Mouse (Mus musculus): Measurements from ENCODE around the gene Aoah. TPM values are rescaled to one million over a fixed set of nuclear protein-coding genes. Genes with fewer than 3 reads are reported as not detected.

The Aoah gene
- polyA plus RNA-seq, 1 experiment from 2014 or later: 1.3 TPM

GRCm38 (mm10) chr13:20940389-20940788 is 146.5 kb downstream of the Aoah start:
- no peaks in the 10 kb centered on the region for H3K27me3 ChIP-seq (replicated peaks; ENCODE audit: control insufficient read depth, insufficient read depth, low read length)
- WGBS: 56% methylated on average over 6 of the region's 6 CpGs

GRCm38 (mm10) chr13:20941707-20942106 is 147.8 kb downstream of the Aoah start:
- Histone ChIP-seq H3K36me3 (ENCODE audit: control insufficient read depth, insufficient read depth, low read length) (no peaks in the 10 kb centered on the region), H3K27me3 (replicated peaks; ENCODE audit: control insufficient read depth, insufficient read depth, low read length) (no peaks in the 10 kb centered on the region), H3K4me2 (ENCODE audit: low read depth, low read length) (no peak overlapping the region), H3K4me3 (ENCODE audit: low read length) (no peak overlapping the region), H3K9ac (ENCODE audit: low read depth, low read length) (no peak overlapping the region), H3K9me3 (ENCODE audit: control insufficient read depth, low read length) (no peaks in the 10 kb centered on the region), H3K27ac (ENCODE audit: low read length) (no peak overlapping the region), H3K4me1 (ENCODE audit: control insufficient read depth, insufficient read depth, low read length) (no peaks in the 10 kb centered on the region)
- ATAC-seq: no peak
- WGBS: 83% methylated on average over 4 of the region's 4 CpGs

More at GRCm38 (mm10) chr13:20940389-20940788, 146.5 kb downstream of the Aoah start:
- Histone ChIP-seq H3K4me2 (ENCODE audit: low read depth, low read length) (no peak overlapping the region), H3K9ac (ENCODE audit: low read depth, low read length) (no peak overlapping the region), H3K4me3 (ENCODE audit: low read length) (no peak overlapping the region), H3K4me1 (ENCODE audit: control insufficient read depth, insufficient read depth, low read length) (no peaks in the 10 kb centered on the region), H3K9me3 (ENCODE audit: control insufficient read depth, low read length) (no peaks in the 10 kb centered on the region), H3K36me3 (ENCODE audit: control insufficient read depth, insufficient read depth, low read length) (no peaks in the 10 kb centered on the region), H3K27ac (ENCODE audit: low read length) (no peak overlapping the region)
- ATAC-seq: no peak

- Histone ChIP-seq H3K4me3 (ENCODE audit: low read length) (no peak overlapping the region), H3K4me2 (ENCODE audit: low read depth, low read length) (no peak overlapping the region), H3K9me3 (ENCODE audit: control insufficient read depth, low read length) (no peaks in the 10 kb centered on the region), H3K9ac (ENCODE audit: low read depth, low read length) (no peak overlapping the region), H3K36me3 (ENCODE audit: control insufficient read depth, insufficient read depth, low read length) (no peaks in the 10 kb centered on the region), H3K4me1 (ENCODE audit: control insufficient read depth, insufficient read depth, low read length) (no peaks in the 10 kb centered on the region), H3K27me3 (replicated peaks; ENCODE audit: control insufficient read depth, insufficient read depth, low read length) (no peaks in the 10 kb centered on the region), H3K27ac (ENCODE audit: low read length) (no peak overlapping the region)
- WGBS: 83% methylated on average over 3 of the region's 3 CpGs
- ATAC-seq: no peak
Observed at GRCm38 (mm10) chr13:20963086-20963485, 169.2 kb downstream of the Aoah start.

- no peak overlapping the region for H3K4me3 ChIP-seq (ENCODE audit: low read length)
- H3K27me3 ChIP-seq (replicated peaks; ENCODE audit: control insufficient read depth, insufficient read depth, low read length): no peaks in the 10 kb centered on the region
- H3K9me3 ChIP-seq (ENCODE audit: control insufficient read depth, low read length): no peaks in the 10 kb centered on the region
- 80% methylated on average over 8 of the region's 8 CpGs for WGBS
- H3K9ac ChIP-seq (ENCODE audit: low read depth, low read length): no peak overlapping the region
- no peaks in the 10 kb centered on the region for H3K36me3 ChIP-seq (ENCODE audit: control insufficient read depth, insufficient read depth, low read length)
- no peaks in the 10 kb centered on the region for H3K4me1 ChIP-seq (ENCODE audit: control insufficient read depth, insufficient read depth, low read length)
- ATAC-seq: no peak
- H3K27ac ChIP-seq (ENCODE audit: low read length): no peak overlapping the region
- no peak overlapping the region for H3K4me2 ChIP-seq (ENCODE audit: low read depth, low read length)
Observed at GRCm38 (mm10) chr13:20981234-20982230, 187.6 kb downstream of the Aoah start.

- H3K27ac ChIP-seq (ENCODE audit: low read length): no peak overlapping the region
Observed at GRCm38 (mm10) chr13:20985510-20985909, 191.6 kb downstream of the Aoah start.

GRCm38 (mm10) chr13:20985961-20986360 is 192.0 kb downstream of the Aoah start:
- Histone ChIP-seq H3K4me1 (ENCODE audit: control insufficient read depth, insufficient read depth, low read length) (no peaks in the 10 kb centered on the region), H3K36me3 (ENCODE audit: control insufficient read depth, insufficient read depth, low read length) (no peaks in the 10 kb centered on the region), H3K9ac (ENCODE audit: low read depth, low read length) (no peak overlapping the region), H3K4me3 (ENCODE audit: low read length) (no peak overlapping the region), H3K4me2 (ENCODE audit: low read depth, low read length) (no peak overlapping the region), H3K9me3 (ENCODE audit: control insufficient read depth, low read length) (no peaks in the 10 kb centered on the region), H3K27me3 (replicated peaks; ENCODE audit: control insufficient read depth, insufficient read depth, low read length) (no peaks in the 10 kb centered on the region), H3K27ac (ENCODE audit: low read length) (no peak overlapping the region)
- ATAC-seq: no peak

More at GRCm38 (mm10) chr13:20985510-20985909, 191.6 kb downstream of the Aoah start:
- H3K27me3 ChIP-seq (replicated peaks; ENCODE audit: control insufficient read depth, insufficient read depth, low read length): no peaks in the 10 kb centered on the region
- no peak overlapping the region for H3K4me2 ChIP-seq (ENCODE audit: low read depth, low read length)
- H3K4me3 ChIP-seq (ENCODE audit: low read length): no peak overlapping the region
- no peaks in the 10 kb centered on the region for H3K9me3 ChIP-seq (ENCODE audit: control insufficient read depth, low read length)
- H3K4me1 ChIP-seq (ENCODE audit: control insufficient read depth, insufficient read depth, low read length): no peaks in the 10 kb centered on the region
- H3K36me3 ChIP-seq (ENCODE audit: control insufficient read depth, insufficient read depth, low read length): no peaks in the 10 kb centered on the region
- H3K9ac ChIP-seq (ENCODE audit: low read depth, low read length): no peak overlapping the region
- ATAC-seq: no peak

GRCm38 (mm10) chr13:21005238-21005637 is 211.3 kb downstream of the Aoah start:
- Histone ChIP-seq H3K9ac (ENCODE audit: low read depth, low read length) (no peak overlapping the region), H3K4me1 (ENCODE audit: control insufficient read depth, insufficient read depth, low read length) (no peaks in the 10 kb centered on the region), H3K27ac (ENCODE audit: low read length) (no peak overlapping the region), H3K36me3 (ENCODE audit: control insufficient read depth, insufficient read depth, low read length) (no peaks in the 10 kb centered on the region), H3K27me3 (replicated peaks; ENCODE audit: control insufficient read depth, insufficient read depth, low read length) (no peaks in the 10 kb centered on the region), H3K4me3 (ENCODE audit: low read length) (no peak overlapping the region), H3K9me3 (ENCODE audit: control insufficient read depth, low read length) (no peaks in the 10 kb centered on the region), H3K4me2 (ENCODE audit: low read depth, low read length) (no peak overlapping the region)
- ATAC-seq: no peak
- WGBS: 74% methylated on average over 5 of the region's 5 CpGs

GRCm38 (mm10) chr13:21005642-21006320 is 211.9 kb downstream of the Aoah start:
- H3K9me3 ChIP-seq (ENCODE audit: control insufficient read depth, low read length): no peaks in the 10 kb centered on the region
- ATAC-seq: no peak
- H3K9ac ChIP-seq (ENCODE audit: low read depth, low read length): no peak overlapping the region
- no peaks in the 10 kb centered on the region for H3K4me1 ChIP-seq (ENCODE audit: control insufficient read depth, insufficient read depth, low read length)
- no peak overlapping the region for H3K4me2 ChIP-seq (ENCODE audit: low read depth, low read length)
- H3K27ac ChIP-seq (ENCODE audit: low read length): no peak overlapping the region
- H3K4me3 ChIP-seq (ENCODE audit: low read length): no peak overlapping the region
- no peaks in the 10 kb centered on the region for H3K36me3 ChIP-seq (ENCODE audit: control insufficient read depth, insufficient read depth, low read length)
- 74% methylated on average over 5 of the region's 5 CpGs for WGBS
- H3K27me3 ChIP-seq (replicated peaks; ENCODE audit: control insufficient read depth, insufficient read depth, low read length): no peaks in the 10 kb centered on the region

GRCm38 (mm10) chr13:21006321-21006653 is 212.4 kb downstream of the Aoah start:
- no peak for ATAC-seq
- Histone ChIP-seq H3K9me3 (ENCODE audit: control insufficient read depth, low read length) (no peaks in the 10 kb centered on the region), H3K9ac (ENCODE audit: low read depth, low read length) (no peak overlapping the region), H3K4me3 (ENCODE audit: low read length) (no peak overlapping the region), H3K27me3 (replicated peaks; ENCODE audit: control insufficient read depth, insufficient read depth, low read length) (no peaks in the 10 kb centered on the region), H3K36me3 (ENCODE audit: control insufficient read depth, insufficient read depth, low read length) (no peaks in the 10 kb centered on the region), H3K4me1 (ENCODE audit: control insufficient read depth, insufficient read depth, low read length) (no peaks in the 10 kb centered on the region), H3K4me2 (ENCODE audit: low read depth, low read length) (no peak overlapping the region), H3K27ac (ENCODE audit: low read length) (no peak overlapping the region)
- WGBS: 71% methylated on average over 4 of the region's 4 CpGs
